Mouse (Mus musculus): ENCODE data around the gene Taf5l.
"Not testable (repeated sequence)": the region's sequence is repeated elsewhere in the genome, so short reads cannot be mapped to it uniquely, and the experiment has no call there.

Gene Taf5l

GRCm38 (mm10) chr8:124021237-124022227, at the start of gene Taf5l, which contains the start of gene Urb2:
TSS of gene Taf5l (minus strand) at chr8:124021397.
TSS of gene Urb2 (plus strand) at chr8:124021508.
- DNase-seq (ENCODE audit: low read depth): peak; percentile 70

- no peak for DNase-seq (ENCODE audit: low read depth)
Observed at GRCm38 (mm10) chr8:124070363-124071324, 49.4 kb upstream of the Taf5l start.

GRCm38 (mm10) chr8:124067059-124067750, 46.0 kb upstream of the Taf5l start:
- DNase-seq (ENCODE audit: low read depth): no peak

- no peak for DNase-seq (ENCODE audit: low read depth)
Observed at GRCm38 (mm10) chr8:124066325-124067058, 45.3 kb upstream of the Taf5l start.

GRCm38 (mm10) chr8:124056832-124057655, 35.8 kb upstream of the Taf5l start:
- DNase-seq (ENCODE audit: low read depth): no peak

GRCm38 (mm10) chr8:124052568-124052967, 31.4 kb upstream of the Taf5l start:
- DNase-seq (ENCODE audit: low read depth): no peak

GRCm38 (mm10) chr8:124052110-124052509, 30.9 kb upstream of the Taf5l start:
- DNase-seq (ENCODE audit: low read depth): peak; percentile 36

GRCm38 (mm10) chr8:124045856-124046255, 24.7 kb upstream of the Taf5l start:
- DNase-seq (ENCODE audit: low read depth): no peak

GRCm38 (mm10) chr8:124044931-124045330, 23.7 kb upstream of the Taf5l start:
- no peak for DNase-seq (ENCODE audit: low read depth)

GRCm38 (mm10) chr8:124044421-124044820, 23.2 kb upstream of the Taf5l start:
- no peak for DNase-seq (ENCODE audit: low read depth)

GRCm38 (mm10) chr8:124042201-124042600, 21.0 kb upstream of the Taf5l start:
- DNase-seq (ENCODE audit: low read depth): no peak

GRCm38 (mm10) chr8:124039351-124039750, 18.2 kb upstream of the Taf5l start:
- DNase-seq (ENCODE audit: low read depth): no peak

- no peak for DNase-seq (ENCODE audit: low read depth)
Observed at GRCm38 (mm10) chr8:124038121-124038520, 16.9 kb upstream of the Taf5l start.

- DNase-seq (ENCODE audit: low read depth): no peak
Observed at GRCm38 (mm10) chr8:124033400-124033799, 12.2 kb upstream of the Taf5l start.

GRCm38 (mm10) chr8:124027831-124028230, 6.6 kb upstream of the Taf5l start:
- no peak for DNase-seq (ENCODE audit: low read depth)

- DNase-seq (ENCODE audit: low read depth): not testable (repeated sequence)
Observed at GRCm38 (mm10) chr8:124026265-124026664, 5.1 kb upstream of the Taf5l start.

GRCm38 (mm10) chr8:124020439-124021236, 559 bp downstream of the Taf5l start:
- peak; percentile 45 for DNase-seq (ENCODE audit: low read depth)

GRCm38 (mm10) chr8:124019782-124020181, 1.4 kb downstream of the Taf5l start:
- peak; percentile 26 for DNase-seq (ENCODE audit: low read depth)

GRCm38 (mm10) chr8:124014751-124015150, 6.4 kb downstream of the Taf5l start:
- DNase-seq (ENCODE audit: low read depth): no peak
